Mouse (Mus musculus): ENCODE measurements around the gene Acp7.

DNA sequence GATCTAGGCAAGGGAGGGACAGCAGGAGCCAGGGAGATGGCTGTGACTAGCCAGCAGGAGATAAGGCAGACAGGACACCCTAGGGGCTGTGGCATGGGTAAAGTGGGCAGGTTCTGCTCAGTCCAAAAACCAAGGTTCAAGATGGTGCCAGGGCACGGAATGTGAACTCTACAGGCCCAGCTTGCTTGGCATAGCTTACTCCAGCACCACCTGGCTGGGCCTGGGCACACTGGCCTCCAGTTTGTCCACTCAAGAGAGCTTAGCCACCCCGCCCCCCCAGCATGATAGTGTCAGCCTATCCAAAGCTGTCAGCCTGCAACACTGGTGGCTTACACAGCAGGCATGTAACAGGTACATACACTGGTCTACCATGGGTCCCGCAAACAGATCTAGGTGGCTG lies 57.9 kb downstream of the Acp7 start:
- TF ChIP-seq MXI1 (IDR thresholded peaks at IDR 0.05; ENCODE audit: low read depth, low read length) = no peak
- no peak for TF ChIP-seq TCF12 (IDR thresholded peaks at IDR 0.05; ENCODE audit: low read depth, low read length)
